Mouse (Mus musculus): Measurements from ENCODE around the gene Ankrd22.

The Ankrd22 gene

GRCm38 (mm10) chr19:34095381-34095780 lies 70.5 kb downstream of the Ankrd22 start:
- no peak for DNase-seq (ENCODE audit: low spot score in 2 of 2)

GRCm38 (mm10) chr19:34089011-34089680 lies 76.7 kb downstream of the Ankrd22 start:
- no peak for DNase-seq (ENCODE audit: low spot score in 2 of 2)

- DNase-seq (ENCODE audit: low spot score in 2 of 2), result no peak
Measured at GRCm38 (mm10) chr19:34078130-34078529, 87.7 kb downstream of the Ankrd22 start.

- DNase-seq (ENCODE audit: low spot score in 2 of 2), result no peak
Measured at GRCm38 (mm10) chr19:34074239-34074638, 91.6 kb downstream of the Ankrd22 start.

Data from right cerebral cortex, postnatal 36 days (tissue).